Mouse (Mus musculus) forebrain, postnatal 0 days (tissue): ENCODE measurements at regions not wholly inside any gene's neighbourhood (a gene's known extent, or its start where the extent isn't known, plus 50 kb on each side); places are given as distances from the start of the nearest gene placed in this dataset.

Source experiments
- ATAC-seq: fragments of 200-750 bp; cut with Nextera tagmentation; 2 replicates; pipeline ENCODE4 v1.8.0; 2017; ENCODE audit warnings: mild to moderate bottlenecking, moderate library complexity
- DNase-seq: peaks from one replicate; pipeline ENCODE4 v3.0.0-alpha.2; 2015
- H3K27ac ChIP-seq: fragments of 300-500 bp; sonication (generic); 2 replicates; pipeline ENCODE4 v1.5.1; 2014; ENCODE audit warnings: low read depth, mild to moderate bottlenecking, antibody characterized with exemption, low read length, moderate library complexity, mixed read lengths
- H3K27me3 ChIP-seq: fragments of 300-500 bp; sonication (generic); 2 replicates; pipeline ENCODE4 v1.6.1; 2014; ENCODE audit warnings: mild to moderate bottlenecking, low read length, mixed read lengths; ENCODE audit not compliant: insufficient read depth
- H3K36me3 ChIP-seq: fragments of 300-500 bp; sonication (generic); 2 replicates; pipeline ENCODE4 v1.6.1; 2014; ENCODE audit warnings: mild to moderate bottlenecking, moderate library complexity; ENCODE audit not compliant: insufficient read depth
- H3K4me1 ChIP-seq: fragments of 300-500 bp; sonication (generic); 2 replicates; pipeline ENCODE4 v1.6.1; 2014; ENCODE audit warnings: antibody characterized with exemption; ENCODE audit not compliant: insufficient read depth
- H3K4me2 ChIP-seq: fragments of 300-500 bp; sonication (generic); 2 replicates; pipeline ENCODE4 v1.6.1; 2014; ENCODE audit warnings: low read depth, mild to moderate bottlenecking, moderate library complexity
- H3K4me3 ChIP-seq: fragments of 300-500 bp; sonication (generic); 2 replicates; pipeline ENCODE4 v1.5.1; 2014; ENCODE audit warnings: low read depth, low read length, mixed read lengths
- H3K9ac ChIP-seq: fragments of 300-500 bp; sonication (generic); 2 replicates; pipeline ENCODE4 v1.6.1; 2014; ENCODE audit warnings: mild to moderate bottlenecking
- H3K9me3 ChIP-seq: fragments of 300-500 bp; sonication (generic); 2 replicates; pipeline ENCODE4 v1.6.1; 2016; ENCODE audit warnings: low read length
- CTCF ChIP-seq: sonication (generic); IDR thresholded peaks from 2 replicates; pipeline ENCODE4 v1.5.1; 2016; ENCODE audit warnings: antibody characterized with exemption, control low read depth, low read depth
- WGBS: fragments of 180-500 bp; shearing (Covaris S2); extraction: QIAGEN DNeasy Blood & Tissue Kit; methylation state at CpG from one replicate; pipeline ENCODE4 v1.1.7; 2014; 5-methylcytosine and 5-hydroxymethylcytosine counted together

DNA sequence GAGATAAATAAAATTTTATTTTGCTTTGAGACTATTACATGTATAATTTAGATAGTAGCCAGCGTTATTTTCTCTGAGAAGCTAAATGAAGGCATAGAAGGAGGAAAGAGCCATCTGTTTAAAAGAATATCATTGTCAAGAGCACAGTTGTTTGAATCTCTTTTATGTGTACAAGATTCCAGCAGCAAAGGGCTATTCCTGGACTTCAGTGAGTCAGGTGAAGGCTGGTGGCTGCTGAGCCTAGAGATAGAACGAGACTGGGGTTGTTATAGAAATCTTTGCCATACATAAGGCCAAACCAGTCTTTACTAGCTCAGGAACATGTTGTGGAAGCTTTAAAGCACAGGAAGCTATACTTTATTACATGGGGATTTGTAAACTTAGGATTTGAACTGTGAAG lies 261.6 kb downstream of the Adcyap1 start:
- ATAC-seq (no peak), DNase-seq (no peak)
- no peak for TF ChIP-seq CTCF
- no peaks in the 10 kb centered on the region for H3K36me3 ChIP-seq
- no peak overlapping the region for H3K27ac ChIP-seq
- WGBS: 75% methylated on average over 2 of the region's 2 CpGs
- H3K9me3 ChIP-seq: no peaks in the 10 kb centered on the region
- H3K4me2 ChIP-seq: no peak overlapping the region
- H3K4me3 ChIP-seq: no peak overlapping the region
- no peaks in the 10 kb centered on the region for H3K27me3 ChIP-seq
- H3K9ac ChIP-seq: no peak overlapping the region
- H3K4me1 ChIP-seq: no peaks in the 10 kb centered on the region

DNA sequence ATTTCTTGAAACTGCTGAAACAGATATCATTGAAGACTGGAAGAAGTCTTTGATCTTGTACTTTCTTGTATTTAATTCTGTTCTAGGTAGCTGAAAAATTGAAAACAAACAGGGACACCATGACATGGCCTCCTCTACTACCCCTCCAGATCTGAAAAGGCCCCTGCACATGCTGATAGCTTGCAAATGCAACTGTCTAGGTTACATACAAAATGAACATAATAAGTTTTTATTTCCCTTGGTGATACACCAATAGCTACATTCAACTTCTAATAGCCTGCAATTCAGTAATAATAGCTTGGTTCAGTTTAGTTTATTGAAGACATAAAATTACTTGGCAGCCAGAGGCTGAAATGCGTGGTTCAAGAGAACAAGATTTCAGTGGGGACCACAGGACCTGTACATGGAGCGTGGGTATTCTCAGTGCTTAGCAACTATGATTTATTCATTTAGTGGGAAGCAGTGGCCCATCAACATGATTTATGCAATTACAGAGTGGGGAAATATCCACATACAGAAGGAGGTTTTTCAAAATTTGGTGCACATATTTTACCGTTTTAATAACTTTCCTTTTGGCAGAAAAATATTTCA lies 264.9 kb downstream of the Adcyap1 start:
- H3K4me3 ChIP-seq: no peak overlapping the region
- no peak overlapping the region for H3K9ac ChIP-seq
- no peak overlapping the region for H3K4me2 ChIP-seq
- H3K4me1 ChIP-seq: no peaks in the 10 kb centered on the region
- no peaks in the 10 kb centered on the region for H3K36me3 ChIP-seq
- H3K9me3 ChIP-seq: no peaks in the 10 kb centered on the region
- TF ChIP-seq CTCF: no peak
- no peak for DNase-seq
- H3K27me3 ChIP-seq: no peaks in the 10 kb centered on the region
- no peak overlapping the region for H3K27ac ChIP-seq
- no peak for ATAC-seq
- 83% methylated on average over 3 of the region's 3 CpGs for WGBS

DNA sequence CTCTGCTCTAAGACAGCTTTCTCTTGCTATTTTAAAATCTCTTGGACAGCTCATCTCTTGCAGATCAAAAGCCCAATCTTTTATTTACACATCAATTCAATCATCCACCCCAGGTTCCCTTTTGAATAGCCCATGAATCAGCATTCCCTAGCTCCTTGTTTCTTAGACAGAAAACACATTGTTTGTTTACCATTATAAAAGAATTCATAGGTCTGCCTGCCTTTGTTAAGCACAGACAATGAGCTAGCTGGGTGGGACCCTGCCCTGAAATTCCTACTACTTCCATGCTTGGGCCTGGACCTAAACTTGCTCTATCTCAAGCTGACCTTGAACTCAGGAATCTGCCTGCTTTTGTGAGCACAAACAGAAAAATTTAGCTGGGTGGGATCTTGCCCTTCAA lies 283.6 kb downstream of the Adcyap1 start:
- Histone ChIP-seq H3K9ac (no peak overlapping the region), H3K4me3 (no peak overlapping the region), H3K9me3 (no peaks in the 10 kb centered on the region), H3K27ac (no peak overlapping the region), H3K27me3 (no peaks in the 10 kb centered on the region), H3K4me1 (no peaks in the 10 kb centered on the region), H3K36me3 (no peaks in the 10 kb centered on the region), H3K4me2 (no peak overlapping the region)
- no peak for TF ChIP-seq CTCF
- DNase-seq (no peak), ATAC-seq (no peak)

DNA sequence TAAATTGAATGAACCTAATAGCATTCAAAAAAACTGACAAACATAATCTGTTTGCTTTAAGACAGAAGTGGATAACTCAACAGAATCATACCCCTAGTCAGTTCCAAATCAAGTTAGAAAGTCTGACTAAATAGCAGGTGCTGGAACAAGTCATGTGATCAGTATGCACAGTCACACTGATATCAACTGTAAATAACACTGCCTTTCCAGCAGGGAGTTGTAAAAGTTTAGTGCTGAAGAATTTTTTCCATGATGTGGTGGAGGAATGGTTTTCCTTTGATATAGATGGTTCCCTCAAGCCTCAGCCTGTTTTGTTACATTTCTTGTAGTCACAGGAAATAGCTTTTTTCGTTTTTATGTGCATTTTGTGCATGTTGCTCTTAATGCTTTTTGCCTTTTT lies 285.7 kb downstream of the Adcyap1 start:
- Histone ChIP-seq H3K9me3 (no peaks in the 10 kb centered on the region), H3K36me3 (no peaks in the 10 kb centered on the region), H3K4me1 (no peaks in the 10 kb centered on the region), H3K27me3 (no peaks in the 10 kb centered on the region), H3K9ac (no peak overlapping the region), H3K27ac (no peak overlapping the region), H3K4me2 (no peak overlapping the region), H3K4me3 (no peak overlapping the region)
- TF ChIP-seq CTCF: no peak
- no peak for ATAC-seq
- 50% methylated on average over 1 of the region's 1 CpGs for WGBS
- DNase-seq: no peak

DNA sequence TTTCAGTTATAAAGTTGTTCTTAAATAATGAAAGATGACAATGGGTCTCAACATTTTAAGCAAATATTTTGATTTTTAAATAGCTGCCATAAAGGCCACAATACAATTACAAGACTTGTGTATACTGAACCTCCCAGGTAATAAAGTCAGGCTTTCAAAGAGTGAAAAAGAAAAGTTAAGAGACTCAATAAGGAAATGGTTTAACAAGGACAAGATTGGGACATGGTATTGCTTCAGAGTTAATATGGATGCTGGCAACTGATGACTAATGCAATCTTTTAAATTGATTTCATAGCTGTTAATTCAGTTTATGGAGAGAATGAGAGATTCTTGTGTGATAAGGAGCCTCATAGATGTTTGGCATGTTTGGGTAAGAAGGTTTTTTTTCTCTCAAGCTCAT lies 287.6 kb downstream of the Adcyap1 start:
- no peak for ATAC-seq
- no peak overlapping the region for H3K9ac ChIP-seq
- H3K27ac ChIP-seq: no peak overlapping the region
- no peak for TF ChIP-seq CTCF
- no peaks in the 10 kb centered on the region for H3K9me3 ChIP-seq
- no peaks in the 10 kb centered on the region for H3K27me3 ChIP-seq
- H3K36me3 ChIP-seq: no peaks in the 10 kb centered on the region
- no peak overlapping the region for H3K4me3 ChIP-seq
- H3K4me1 ChIP-seq: no peaks in the 10 kb centered on the region
- no peak for DNase-seq
- H3K4me2 ChIP-seq: no peak overlapping the region

DNA sequence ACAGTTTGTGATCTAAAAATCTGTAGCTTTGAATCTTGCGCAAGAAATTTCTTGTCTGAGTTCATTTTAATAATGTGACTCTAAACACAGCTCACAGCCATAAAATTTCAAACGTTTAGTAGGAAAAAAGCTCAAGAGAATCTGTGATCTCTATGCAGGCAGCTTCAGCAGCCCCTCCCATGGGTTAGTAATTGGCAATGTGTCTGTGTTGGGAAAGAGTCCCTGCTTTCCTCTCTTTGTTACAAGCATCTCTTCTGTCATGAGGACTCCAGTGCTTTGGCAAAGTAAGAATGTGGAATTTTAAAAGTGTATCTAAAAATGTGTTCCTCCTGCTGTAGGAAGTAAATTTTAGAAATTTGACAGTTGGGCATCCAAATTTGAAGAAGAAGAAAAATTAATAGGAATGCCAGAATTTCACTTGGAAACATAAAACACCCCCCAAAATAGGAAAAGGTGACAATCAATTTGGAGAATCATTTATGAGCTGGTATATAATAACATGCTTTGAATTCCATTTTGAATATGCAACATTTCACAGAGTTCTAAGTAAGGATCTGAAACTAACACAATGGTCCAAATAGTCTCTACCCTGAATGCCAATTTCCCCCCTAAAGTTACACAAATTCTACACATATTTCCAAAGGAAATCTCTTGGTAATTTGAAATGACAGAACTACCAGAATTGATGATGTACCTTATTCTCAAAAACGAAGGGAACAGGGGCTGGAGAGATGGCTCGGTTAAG lies 291.3 kb downstream of the Adcyap1 start:
- Histone ChIP-seq H3K27me3 (no peaks in the 10 kb centered on the region), H3K9me3 (no peaks in the 10 kb centered on the region), H3K27ac (peak overlapping the region; percentile 29; the same call in 1 of the 2 replicates), H3K36me3 (no peaks in the 10 kb centered on the region), H3K4me1 (no peaks in the 10 kb centered on the region), H3K9ac (no peak overlapping the region), H3K4me3 (no peak overlapping the region), H3K4me2 (no peak overlapping the region)
- DNase-seq: peak; percentile 75
- 55% methylated on average over 4 of the region's 4 CpGs for WGBS
- no peak for TF ChIP-seq CTCF
- peak; percentile 98 for ATAC-seq

DNA sequence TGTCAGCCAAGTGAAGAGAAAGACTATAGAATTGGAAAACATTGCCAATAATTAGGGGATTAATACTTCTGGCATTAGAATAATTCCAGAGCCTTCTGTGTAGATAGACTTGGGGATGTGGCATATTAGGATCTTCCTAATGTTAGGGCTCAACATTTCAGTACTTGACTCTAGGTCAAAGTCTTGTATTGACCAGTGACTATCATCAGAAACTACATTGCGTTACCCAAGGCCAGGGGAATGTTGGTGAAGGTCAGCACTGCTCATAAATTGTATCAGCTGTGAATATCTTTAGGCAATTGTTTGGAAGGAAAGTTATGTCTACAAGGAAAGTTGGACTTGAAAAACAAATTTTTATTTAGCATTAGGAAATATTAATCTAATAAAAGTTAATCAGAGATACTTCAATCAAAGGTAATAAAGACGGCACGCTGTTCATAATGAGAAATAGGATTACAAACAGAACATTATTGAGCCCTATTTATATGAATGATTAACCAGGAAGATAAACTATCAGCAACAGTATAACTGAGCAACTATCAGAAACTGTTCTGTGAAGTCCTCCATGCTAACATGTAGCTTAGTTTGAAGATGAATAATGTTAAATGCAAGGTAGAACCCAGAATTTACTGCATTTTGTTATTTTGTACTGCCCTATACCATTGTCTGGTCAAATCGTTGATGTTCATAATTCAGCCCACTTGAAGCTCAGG lies 310.2 kb downstream of the Adcyap1 start:
- no peak overlapping the region for H3K27ac ChIP-seq
- H3K4me2 ChIP-seq: no peak overlapping the region
- WGBS: 92% methylated on average over 4 of the region's 4 CpGs
- no peaks in the 10 kb centered on the region for H3K9me3 ChIP-seq
- no peak overlapping the region for H3K9ac ChIP-seq
- no peak for DNase-seq
- no peak for ATAC-seq
- TF ChIP-seq CTCF: no peak
- no peaks in the 10 kb centered on the region for H3K27me3 ChIP-seq
- no peaks in the 10 kb centered on the region for H3K36me3 ChIP-seq
- no peak overlapping the region for H3K4me3 ChIP-seq
- H3K4me1 ChIP-seq: no peaks in the 10 kb centered on the region
